Mouse (Mus musculus) layer of hippocampus, adult 11-12 months (tissue): ENCODE measurements around the gene Aldh1a2.

Source experiments
- DNase-seq: peaks from one replicate; pipeline ENCODE4 v3.0.0; 2022; ENCODE audit warnings: low spot score

The Aldh1a2 gene

DNA sequence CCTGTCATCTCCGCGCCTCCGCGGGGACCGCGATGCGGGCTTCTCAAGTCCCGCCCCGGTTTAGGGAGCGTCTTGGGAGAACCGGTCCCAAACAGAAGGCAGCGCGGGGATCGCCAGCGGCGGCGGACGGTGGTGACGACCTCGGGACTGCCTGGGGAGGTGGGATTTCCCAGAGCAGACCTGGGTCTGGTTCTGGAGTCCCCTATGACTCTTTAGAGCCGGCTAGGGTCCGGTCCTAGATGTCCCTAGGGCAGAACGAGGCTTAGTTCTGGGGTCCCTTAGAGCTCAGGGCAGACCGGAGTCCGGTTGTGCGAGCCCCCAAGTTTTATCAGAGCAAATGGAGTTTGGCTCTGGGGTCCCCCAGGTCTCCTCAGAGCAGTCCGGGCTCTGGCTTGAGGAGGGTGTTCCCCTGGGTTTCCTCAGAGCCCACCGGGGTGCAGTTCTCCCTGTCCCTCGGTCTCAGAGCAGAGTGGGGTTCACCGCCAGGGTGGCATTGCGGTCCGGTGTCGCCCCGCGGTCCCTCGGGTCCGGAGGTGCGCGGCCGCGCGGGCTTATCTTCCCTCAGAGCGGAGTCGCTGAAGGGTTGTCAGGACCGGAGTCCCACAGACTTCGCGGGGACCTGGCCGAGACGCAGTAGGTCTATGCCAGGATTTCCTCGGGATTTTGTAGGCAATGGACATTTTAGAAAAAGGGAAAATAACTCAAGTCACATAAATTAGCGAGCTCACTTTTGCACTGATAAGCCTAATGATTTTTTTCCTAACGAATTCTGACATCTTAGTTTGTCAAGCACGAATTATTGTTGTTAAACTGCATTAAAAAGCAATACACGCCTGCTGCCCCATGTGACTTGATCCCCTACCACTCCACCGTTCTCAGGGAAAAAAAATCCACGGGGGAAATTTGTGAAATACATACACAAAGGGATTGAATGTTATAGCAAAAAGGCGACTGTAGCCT lies 727 bp downstream of the Aldh1a2 start:
- DNase-seq: no peak

- DNase-seq: no peak
These were observed 1.6 kb downstream of the Aldh1a2 start for GRCm38 (mm10) chr9:71216996-71217792.

- DNase-seq: no peak
These were observed 2.2 kb downstream of the Aldh1a2 start for GRCm38 (mm10) chr9:71217793-71218095.

- DNase-seq: no peak
These were observed 3.6 kb downstream of the Aldh1a2 start for GRCm38 (mm10) chr9:71219161-71219560.

- DNase-seq: no peak
These were observed 4.8 kb downstream of the Aldh1a2 start for GRCm38 (mm10) chr9:71220401-71220800.

DNA sequence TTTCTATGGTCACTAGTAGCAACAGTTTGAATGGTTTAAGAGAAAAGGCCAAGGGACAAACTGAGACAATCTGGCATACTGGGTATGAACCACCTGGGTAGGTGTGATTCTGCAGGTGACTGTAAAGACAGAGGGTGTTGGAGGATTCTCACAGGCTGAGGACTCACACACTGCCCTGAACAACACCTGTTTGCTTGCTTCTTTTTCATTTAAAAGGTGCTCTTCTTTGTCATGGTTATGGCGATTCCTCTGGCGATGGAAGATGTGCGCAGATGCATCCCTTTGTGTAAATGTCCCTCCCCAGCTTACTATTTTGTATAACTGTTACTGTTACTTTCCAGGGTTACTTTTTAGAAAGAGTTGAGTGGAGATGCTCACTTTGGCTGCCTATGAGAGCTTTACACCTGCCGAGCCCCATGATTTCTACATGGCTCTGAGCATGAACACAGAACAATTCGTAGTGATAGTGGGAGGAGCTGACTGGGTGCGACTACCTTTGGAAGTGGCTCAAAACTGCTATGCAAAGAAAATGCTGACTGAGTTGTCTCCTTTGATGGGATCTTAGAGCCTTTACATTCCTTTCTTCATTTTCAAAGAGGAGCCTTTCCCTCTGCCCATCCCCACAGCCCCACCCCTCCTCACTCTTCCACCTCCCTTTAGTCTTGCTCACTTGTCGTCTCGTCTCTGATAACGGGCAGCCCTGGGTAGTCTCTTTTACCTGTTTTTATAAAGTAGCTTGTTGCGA lies 11.8 kb downstream of the Aldh1a2 start:
- no peak for DNase-seq

DNA sequence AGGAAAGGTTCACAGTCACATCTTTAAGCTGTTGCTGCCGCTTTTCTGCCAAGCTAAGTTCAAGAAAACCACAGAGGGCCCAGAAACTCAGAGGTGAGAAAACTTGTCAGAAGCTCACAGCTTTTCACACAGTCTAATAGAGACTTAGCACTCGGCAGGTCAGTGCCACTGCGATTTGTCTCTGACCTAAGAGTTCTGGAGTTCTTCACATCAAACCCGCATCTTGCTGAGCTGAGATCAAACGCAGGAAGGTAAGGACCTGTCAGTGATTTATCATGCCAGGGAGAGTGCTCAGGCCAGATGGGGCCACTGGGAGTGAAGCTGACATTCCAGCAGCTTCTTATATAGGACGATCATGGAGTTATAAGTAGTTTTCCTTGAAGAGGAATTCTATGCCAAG lies 14.4 kb downstream of the Aldh1a2 start:
- DNase-seq: no peak

DNA sequence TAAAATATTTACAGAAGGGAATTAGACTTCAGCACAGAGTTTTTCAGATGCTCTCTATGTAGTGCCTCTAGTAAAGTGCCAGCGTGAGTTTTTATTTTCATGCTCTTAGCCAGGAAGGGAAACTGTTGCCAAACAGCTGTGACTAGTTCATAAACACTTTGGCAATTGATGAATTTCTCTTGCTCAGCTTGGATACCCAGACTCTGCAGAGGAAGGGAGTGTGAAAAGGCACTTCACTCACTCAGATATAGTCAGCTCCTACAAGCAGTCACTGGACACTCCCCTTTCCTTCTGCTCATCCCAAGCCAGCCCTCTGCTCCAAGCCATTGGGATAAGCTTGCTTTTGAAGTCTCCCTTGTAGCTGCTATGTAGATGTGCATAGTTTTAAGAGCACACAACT lies 21.0 kb downstream of the Aldh1a2 start:
- no peak for DNase-seq

DNA sequence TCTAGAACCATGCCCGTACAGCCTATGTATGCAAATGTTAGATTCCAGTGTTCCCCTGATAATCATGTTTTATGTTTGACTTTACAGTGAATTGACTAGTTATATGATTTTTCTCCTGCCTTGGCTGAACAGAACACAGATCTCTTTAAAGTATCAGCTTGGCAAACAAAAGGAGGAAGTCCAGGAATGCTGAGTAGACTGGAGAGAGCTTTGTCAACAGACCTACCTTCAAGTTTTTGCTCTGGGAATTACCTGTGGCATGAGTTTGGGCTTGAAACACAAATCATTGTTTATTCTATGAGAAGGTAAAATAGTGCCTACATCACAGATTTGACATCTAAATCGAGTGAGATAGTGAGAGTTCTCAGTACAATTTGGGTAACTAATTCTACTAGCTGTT lies 24.3 kb downstream of the Aldh1a2 start:
- DNase-seq: no peak

DNA sequence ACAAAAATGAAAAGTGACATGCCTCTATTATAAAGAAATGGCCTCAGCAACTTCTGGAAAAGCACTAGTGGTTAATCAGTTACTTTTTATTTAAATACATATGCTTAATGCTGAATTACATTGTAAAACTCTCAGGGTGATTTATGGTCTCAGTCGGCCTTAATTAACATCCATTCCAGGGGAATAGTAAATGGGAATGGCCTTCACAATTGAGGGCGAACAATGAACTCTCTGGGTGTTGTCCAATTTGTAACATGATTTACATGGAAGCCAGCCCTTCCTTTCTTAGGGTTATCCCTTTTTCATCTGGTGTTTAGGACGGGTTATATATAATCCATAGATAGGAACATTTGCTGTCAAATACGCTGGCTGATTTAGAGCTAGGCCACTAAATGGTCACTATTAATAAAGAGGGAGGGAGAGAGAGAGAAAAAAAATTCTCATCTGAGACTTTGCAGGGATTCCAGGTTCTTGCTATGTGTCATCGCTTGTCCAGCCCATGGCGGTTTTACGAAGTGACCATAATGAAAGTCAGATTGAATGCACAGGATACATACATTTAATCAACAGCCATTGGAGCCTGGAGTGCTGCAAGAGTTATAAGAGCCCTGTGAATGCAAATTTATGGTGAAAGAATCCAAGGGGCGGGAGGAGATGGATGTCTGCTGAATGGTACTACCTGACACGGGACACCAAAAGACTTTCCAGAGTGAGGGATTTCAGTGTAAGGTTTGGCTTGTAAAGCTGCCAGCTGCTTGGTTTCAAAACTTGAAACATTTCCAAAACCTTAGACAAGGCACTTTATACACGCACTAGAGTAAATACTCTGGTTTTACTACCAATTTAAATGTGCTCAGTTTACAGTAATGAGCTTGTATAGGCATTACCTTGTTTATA lies 26.2 kb downstream of the Aldh1a2 start:
- no peak for DNase-seq

- DNase-seq: no peak
These were observed 26.8 kb downstream of the Aldh1a2 start for GRCm38 (mm10) chr9:71242412-71242781.

GRCm38 (mm10) chr9:71254380-71254779 lies 38.8 kb downstream of the Aldh1a2 start:
- DNase-seq: no peak

- no peak for DNase-seq
These were observed 47.1 kb downstream of the Aldh1a2 start for GRCm38 (mm10) chr9:71262711-71263110.

- DNase-seq: no peak
These were observed 54.1 kb downstream of the Aldh1a2 start for GRCm38 (mm10) chr9:71269711-71270110.

GRCm38 (mm10) chr9:71270205-71270604 lies 54.6 kb downstream of the Aldh1a2 start:
- no peak for DNase-seq

GRCm38 (mm10) chr9:71276149-71276721 lies 60.6 kb downstream of the Aldh1a2 start:
- DNase-seq: no peak

DNA sequence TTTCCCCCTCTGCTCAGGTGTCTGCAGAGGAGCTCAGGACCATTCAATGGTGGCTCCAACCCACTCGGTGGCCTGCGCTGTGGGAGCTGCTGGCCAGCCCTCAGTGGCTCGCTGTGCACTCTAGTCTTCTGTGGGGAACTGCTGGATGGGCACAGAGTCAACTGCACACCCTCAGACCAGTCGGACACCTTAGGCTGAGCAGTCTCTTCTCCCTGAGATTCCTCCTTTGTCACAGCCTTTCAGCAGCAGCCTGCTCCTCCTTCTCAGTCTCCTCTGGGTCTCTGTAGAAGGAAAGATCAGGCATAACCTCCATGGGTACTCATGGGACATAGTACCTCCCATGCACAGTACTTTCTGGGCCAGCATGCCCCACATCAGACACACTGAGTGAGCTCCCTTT lies 63.2 kb downstream of the Aldh1a2 start:
- no peak for DNase-seq

DNA sequence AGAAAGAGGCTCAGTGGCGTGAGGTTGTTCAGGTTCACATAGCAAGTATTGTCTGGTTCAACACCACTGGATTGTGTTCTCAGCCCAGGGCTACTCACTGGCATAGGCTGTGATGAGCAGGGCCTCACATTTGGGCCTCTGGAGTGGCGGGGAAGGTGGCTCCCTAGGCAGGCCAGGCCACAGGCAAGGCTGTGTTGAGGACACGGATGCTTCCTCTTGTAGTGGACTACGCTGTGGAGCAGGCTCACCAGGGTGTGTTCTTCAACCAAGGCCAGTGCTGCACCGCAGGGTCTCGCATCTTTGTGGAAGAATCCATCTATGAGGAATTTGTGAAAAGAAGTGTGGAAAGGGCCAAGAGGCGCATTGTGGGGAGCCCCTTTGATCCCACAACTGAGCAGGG lies 67.6 kb downstream of the Aldh1a2 start:
- DNase-seq: no peak

- no peak for DNase-seq
These were observed 69.6 kb downstream of the Aldh1a2 start for GRCm38 (mm10) chr9:71285231-71285630.

DNA sequence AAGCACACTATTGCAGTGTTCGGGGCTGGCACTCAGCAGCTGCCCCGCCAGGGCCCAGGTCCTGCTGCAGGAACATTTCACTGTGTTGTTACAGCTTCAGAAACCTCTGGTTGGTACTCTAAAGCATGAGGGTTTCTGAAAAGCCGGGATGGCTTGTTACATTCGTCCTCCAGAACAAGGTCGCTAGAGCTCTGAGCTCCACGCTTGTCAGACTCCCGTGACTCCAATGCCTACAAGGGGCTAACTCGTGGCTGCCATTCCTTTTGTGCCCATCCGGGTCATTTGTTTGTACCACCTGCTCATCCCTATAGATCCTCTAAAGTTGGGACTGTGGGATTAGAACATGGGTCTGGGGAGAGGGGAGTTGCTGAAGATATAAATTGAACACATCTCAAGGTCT lies 70.8 kb downstream of the Aldh1a2 start:
- no peak for DNase-seq

DNA sequence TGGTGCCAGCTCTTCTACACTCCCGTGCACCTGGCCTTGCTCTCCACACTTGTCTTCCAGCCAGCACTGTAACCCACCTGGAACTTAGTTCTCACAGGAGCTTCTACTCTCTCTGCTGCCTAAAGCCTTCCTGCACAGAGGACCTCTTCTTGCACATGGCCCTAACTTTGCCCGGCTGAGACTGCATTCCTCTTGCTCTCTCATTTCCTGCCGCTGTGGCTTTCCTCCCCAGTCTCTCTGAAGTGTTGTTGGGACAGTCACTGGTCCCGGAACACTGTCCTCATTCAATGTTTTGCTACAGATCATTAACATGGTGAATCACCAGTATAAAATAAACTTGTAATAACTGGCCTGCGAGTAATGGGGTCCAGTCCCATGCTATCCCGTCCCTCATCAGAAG lies 73.1 kb downstream of the Aldh1a2 start:
- DNase-seq: no peak
